Mouse (Mus musculus) heart, adult 18-20 months (tissue): Measurements from ENCODE around the gene Ereg. TPM values are rescaled to one million over a fixed set of nuclear protein-coding genes. Genes with fewer than 3 reads are reported as not detected.

ENCODE experiments used
- DNase-seq, 2 experiments: peaks; one replicate each; pipeline ENCODE4 v3.0.0; 2021 to 2022; ENCODE audit warnings: mixed read lengths in 1 of 2
- total RNA-seq, 2 experiments: library from RNA; stranded (reverse); gene quantifications; 2 replicates each; pipeline ENCODE4 v1.2.3; 2021

Gene Ereg
- total RNA-seq, 2 experiments from 2014 or later = not detected

DNA sequence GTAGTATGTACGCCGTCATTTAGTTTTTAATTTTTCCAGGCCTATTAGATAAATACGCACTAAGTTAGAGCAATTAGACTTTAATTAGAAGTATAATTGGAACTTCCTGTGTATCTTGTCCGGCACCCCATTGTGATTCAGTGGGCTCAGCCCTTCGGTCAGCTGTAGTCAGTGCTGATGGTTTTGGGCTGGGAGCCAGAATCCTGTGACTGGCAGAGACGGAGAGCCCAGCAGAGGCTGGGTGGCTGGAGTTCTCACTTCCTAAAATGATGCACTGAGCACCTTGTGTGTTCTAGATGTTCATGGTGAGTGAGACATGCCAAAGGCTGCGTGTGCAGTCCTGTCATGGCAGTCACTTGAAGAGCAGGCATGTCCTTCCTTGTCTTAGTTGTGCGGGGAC lies 36.6 kb downstream of the Ereg start:
- no peak for DNase-seq

DNA sequence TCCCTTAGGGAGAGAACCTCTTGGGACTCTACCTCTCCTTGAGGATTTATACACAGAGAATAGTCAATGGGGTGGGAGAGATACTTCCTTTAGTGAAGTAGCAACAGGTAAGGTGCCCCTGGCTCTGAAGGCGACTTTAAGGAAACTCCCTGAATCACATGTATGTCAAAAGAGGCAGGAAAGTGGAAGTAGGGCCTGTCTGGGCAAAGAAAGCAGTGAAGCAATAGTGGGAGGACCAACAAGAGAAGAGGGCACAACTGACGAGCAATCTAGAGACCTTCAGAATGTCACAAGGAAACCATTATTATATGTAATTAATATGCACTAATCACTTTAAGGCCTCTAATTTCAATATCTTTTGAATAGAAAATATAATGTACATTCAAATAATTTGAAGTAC lies 39.5 kb downstream of the Ereg start:
- no peak for DNase-seq

DNA sequence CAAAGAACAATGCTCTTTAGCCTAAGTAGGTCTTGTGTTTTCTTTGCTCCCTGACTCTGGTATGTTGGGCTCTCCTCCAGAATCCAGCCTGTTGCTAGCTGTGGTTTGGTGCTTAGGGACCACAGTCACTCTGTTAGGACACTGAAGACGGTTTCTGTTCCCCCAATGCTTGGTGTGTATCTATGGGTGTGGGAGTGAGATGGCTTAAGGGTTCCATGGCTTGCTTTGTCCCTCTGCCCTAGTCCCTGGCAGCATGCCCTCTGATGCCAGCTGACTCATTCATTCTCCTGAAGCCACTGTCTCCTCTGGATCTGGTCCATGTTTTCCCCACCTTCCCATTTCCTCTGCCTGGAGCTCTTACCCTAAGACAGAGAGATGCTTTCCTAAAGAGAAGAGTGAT lies 40.2 kb downstream of the Ereg start:
- DNase-seq = no peak

DNA sequence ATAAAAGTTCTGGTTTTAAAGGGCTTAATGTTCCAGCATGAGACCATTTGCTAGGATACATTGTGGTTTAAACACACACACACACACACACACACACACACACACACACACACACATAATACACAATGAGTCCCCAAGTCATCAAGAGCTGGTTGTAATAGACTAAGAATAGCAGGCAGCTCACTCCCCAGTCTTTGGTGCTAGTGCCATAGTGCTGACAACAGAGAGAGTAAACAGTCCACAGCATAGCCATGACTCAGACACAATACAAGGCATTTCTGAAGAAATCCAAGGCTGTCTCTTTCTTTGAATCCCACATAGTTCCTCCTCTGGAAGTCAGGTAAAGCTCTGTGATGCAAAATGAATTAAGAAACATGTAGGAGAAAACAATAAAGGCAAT lies 44.2 kb downstream of the Ereg start:
- DNase-seq = no peak

DNA sequence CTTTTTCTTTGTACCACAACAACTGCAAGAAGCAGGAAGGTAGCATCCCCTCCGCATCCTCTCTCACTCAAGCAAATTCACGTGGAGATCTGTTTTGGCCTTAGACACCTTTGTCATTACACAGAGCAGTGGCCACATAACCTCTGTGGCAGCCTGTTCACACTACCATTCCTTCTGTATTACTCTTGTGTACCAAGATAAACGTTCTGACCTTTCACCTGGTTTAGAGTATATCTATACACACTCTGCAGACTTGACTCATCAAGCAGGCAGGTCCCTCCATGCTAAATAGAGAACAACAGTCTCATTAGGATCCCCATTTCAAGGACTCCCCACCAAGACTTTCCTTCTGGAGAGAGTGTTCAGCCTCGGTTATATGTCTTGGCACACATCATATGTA lies 49.0 kb downstream of the Ereg start:
- no peak for DNase-seq

DNA sequence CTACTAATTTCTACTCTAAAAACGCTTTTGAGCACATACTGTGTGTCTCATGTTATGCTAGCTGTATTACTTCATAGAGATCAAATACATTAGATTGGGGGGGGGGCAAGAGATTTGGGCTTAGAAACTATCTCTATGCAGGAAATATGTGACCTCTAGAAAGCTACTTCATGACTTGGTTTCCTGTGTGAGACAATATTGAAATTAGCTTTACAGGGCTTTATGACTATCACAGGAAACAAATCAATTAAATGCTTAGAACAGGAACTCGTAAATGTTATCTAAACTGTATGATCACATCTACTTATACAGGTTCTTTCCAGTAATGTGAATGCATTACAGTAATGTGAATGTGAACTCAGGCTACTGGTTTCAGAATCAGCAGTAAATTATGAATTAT lies 49.7 kb downstream of the Ereg start:
- DNase-seq = no peak

DNA sequence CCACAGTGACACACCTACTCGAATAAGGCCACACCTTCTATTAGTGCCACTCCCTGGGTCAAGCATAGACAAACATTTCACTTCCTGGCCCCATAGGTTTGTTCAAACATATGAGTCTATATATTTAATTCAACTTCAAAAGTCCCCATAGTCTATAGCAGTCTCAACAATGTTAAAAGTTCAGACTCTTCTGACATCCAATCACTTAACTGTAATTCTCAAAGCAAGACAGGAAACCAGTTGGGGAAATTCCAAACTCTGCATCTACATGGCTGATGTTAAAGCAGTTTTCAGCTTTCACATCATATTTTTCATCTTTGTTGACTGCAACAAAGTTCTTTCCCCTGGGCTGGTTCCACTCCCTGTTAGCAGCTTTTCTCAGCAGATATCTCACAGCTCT lies 52.2 kb downstream of the Ereg start:
- no peak for DNase-seq

DNA sequence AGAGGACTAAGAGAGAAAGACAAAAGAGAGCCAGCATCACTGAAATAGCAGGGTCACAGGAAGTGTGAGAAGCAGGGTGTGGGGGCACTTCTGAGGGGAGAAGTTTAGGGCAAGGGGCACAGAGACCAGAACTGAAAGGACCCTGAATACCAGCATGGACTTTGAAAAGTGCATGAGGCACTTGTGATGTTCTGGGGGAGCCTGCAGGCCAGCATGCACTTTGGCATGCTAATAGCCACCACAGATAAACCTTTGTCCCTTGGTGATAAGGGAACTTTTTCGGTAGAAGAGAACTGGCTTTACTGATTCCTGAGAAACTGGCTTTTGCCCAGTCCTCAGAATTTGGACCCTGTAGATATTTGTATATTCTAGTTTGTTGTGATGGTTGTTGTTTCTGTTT lies 60.5 kb downstream of the Ereg start:
- no peak for DNase-seq

DNA sequence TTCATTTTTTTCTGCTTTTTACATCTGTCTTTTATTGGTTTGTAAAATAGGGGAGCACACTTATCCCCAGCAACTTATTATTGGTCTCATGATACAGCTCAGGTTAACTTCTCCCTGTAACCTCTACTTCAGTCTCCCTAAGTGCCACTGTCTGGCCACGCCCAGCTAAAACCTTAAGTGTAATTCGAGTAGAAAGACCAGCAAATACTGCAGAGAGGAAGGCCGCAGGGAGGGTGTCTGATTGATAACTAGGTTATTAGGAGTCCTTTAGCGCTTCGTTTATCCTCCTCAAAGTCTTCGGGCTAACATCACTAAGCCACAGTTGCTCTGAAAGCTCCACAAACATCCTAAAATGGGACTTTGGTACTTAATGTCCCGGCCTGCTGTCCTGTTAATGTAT lies 64.5 kb downstream of the Ereg start:
- DNase-seq = no peak

DNA sequence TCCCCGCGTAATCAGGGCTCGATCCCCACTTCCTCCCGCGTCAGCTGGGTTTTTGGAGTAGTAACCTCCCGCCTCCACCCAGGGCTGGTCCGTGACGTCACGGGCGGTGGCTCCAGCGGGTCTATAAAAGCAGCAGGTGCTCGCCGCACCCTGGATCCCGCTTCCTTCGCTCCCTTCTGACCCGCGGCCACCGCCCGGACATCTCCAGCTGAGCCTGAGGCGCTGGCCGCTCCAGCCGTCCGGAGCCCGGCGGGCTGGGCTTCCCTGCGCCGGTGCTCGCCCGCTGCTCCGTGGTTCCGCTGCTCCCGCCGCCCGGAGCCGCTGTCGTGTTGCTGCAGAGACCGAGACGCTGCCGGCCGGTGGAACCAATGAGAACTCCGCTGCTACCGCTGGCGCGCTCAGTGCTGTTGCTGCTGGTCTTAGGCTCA lies 65.0 kb downstream of the Ereg start, which contains the start of gene Areg:
TSS of gene Areg (plus strand) at position 154 of the 428 bp plus-strand sequence.
- DNase-seq = peak; percentile 29 to 37

DNA sequence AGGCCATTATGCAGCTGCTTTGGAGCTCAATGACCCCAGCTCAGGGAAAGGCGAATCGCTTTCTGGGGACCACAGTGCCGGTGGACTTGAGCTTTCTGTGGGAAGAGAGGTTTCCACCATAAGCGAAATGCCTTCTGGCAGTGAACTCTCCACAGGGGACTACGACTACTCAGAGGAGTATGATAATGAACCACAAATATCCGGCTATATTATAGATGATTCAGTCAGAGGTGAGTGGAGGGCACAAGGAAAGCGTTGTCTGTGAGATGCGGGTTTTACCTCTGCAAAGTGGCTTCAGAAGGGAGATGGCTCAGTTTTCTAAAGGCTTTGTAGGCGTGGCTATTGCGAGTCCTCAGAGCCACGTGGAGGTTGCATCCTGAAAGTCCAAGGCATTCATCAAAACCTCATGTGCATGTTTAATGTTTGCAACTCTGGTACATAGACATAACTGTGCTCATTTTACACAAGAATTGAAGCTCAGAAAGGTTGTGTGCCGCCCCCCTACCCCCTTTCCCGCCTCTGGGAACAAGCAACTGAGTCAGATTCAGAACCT lies 66.5 kb downstream of the Ereg start:
- DNase-seq = no peak

Other genes starting within 250 kb of the Ereg start
- under 1 TPM; 0.27 to 0.54 TPM for gene Cxcl1, start 183.4 kb upstream of the Ereg start, total RNA-seq
- not detected for gene Cxcl2, start 170.8 kb upstream of the Ereg start, total RNA-seq
- 10 to 100 TPM in 1 of 2 experiments, 1 to 10 TPM in 1; 8.3 to 11.1 TPM for gene Mthfd2l, start 143.5 kb upstream of the Ereg start, total RNA-seq
- under 1 TPM; 0.26 to 0.62 TPM for gene Epgn, start 47.2 kb upstream of the Ereg start, total RNA-seq
- not detected for gene Areg, start 65.0 kb downstream of the Ereg start, total RNA-seq